Mouse (Mus musculus) layer of hippocampus, adult 2 months (tissue): ENCODE measurements at regions not wholly inside any gene's neighbourhood (a gene's known extent, or its start where the extent isn't known, plus 50 kb on each side); places are given as distances from the start of the nearest gene placed in this dataset.

Source experiments
- DNase-seq, 2 experiments: peaks; one replicate each; pipeline ENCODE4 v3.0.0; 2022; ENCODE audit warnings: low spot score in 2 of 2
- H3K27ac ChIP-seq: fragments of 200-600 bp; 2 replicates; pipeline ENCODE4 v1.8.1; 2022
- H3K4me3 ChIP-seq: fragments of 200-600 bp; 2 replicates; pipeline ENCODE4 v1.8.1; 2022; ENCODE audit warnings: mild to moderate bottlenecking
- CTCF ChIP-seq: fragments of 200-600 bp; conservative IDR thresholded peaks from 2 replicates; pipeline ENCODE4 v1.8.1; 2022; ENCODE audit warnings: antibody characterized with exemption, mild to moderate bottlenecking, moderate library complexity

- no peak for TF ChIP-seq CTCF
- DNase-seq, result no peak
Observed at GRCm38 (mm10) chr3:140951024-140951423, 261.1 kb downstream of the Pdha2 start.

DNA sequence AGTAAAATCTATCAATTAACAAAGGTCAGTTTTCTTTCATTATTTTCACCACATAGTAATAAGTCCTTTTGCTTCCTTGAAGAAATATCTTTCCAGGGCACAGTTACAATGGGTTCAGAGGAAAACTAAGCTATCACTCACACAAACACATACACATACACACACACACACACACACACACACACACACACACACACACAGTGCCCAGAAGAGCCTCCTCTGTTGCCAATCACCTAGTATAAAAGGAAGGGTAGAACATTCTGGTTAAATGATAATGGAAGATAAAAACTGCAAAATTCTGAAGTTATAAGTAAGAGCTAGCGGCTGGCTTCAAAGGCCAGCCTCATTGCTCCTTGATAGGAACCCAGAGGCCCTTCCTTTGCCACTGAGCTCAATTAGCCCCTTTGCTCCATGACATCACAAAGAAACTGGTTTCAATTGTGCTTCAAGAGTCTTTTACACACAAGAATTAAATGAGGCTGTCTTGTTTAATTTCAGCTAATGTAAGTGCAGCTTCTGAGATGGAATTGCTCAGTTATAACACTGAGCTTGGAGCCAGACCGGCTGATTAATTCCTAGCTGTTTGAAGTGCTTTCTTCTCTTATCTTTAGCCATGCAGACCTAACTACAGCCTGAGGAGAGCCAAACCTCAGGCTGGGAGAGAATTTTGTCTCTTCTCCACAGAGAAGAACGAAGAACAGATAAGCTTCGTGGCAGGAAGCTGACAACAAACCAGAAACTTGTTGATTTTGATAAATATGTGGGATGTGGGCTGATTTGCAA lies 262.1 kb downstream of the Pdha2 start:
- Histone ChIP-seq H3K27ac (no peak overlapping the region), H3K4me3 (no peak overlapping the region)
- no peak for TF ChIP-seq CTCF
- no peak for DNase-seq

More at GRCm38 (mm10) chr3:140951024-140951423, 261.1 kb downstream of the Pdha2 start:
- H3K4me3 ChIP-seq, result no peak overlapping the region
- H3K27ac ChIP-seq, result no peak overlapping the region

GRCm38 (mm10) chr3:140942450-140942849 lies 269.7 kb downstream of the Pdha2 start:
- DNase-seq, result no peak
- no peak overlapping the region for H3K27ac ChIP-seq
- no peak overlapping the region for H3K4me3 ChIP-seq
- TF ChIP-seq CTCF, result no peak

DNA sequence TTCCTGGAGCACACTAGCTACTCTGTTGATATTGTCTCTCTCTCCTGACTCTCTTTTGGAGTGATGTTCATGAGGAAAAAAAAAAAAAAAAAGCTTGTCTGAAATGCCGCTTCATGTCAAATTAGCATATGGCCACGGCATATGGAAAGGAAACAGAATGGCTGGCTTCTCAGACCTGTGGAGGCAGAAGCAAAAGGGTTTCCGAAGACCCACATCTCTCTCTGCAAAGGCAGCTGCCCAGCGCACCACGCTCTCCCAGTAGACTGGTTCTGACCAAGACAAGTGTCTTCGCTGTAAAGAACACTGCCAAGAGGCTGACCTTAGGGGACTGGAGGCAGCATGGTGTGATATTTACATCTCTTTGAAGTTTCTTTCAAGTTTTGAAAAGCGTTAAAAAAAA lies 270.3 kb downstream of the Pdha2 start:
- no peak overlapping the region for H3K27ac ChIP-seq
- no peak for DNase-seq

DNA sequence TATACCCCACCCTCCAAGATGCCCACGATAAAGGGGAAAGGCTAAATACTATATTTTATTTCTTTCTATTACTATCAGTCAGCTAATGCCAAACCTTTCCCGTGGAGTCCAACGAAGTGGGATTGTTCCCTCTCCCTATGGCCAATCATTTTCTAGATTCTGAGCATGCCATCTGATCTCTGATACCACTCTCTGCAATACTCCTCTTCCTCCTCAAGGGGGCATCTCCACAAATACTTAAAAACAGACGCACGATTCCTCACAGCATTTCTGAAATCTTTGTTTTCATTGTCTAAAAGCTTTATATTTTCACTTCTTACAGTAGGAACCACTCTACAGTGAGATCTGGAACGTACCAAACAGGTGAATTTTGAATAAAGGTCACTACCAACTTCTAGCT lies 270.8 kb downstream of the Pdha2 start:
- DNase-seq, result no peak
- H3K4me3 ChIP-seq, result no peak overlapping the region
- TF ChIP-seq CTCF, result peak; percentile 47
- H3K27ac ChIP-seq, result no peak overlapping the region

More for the DNA sequence above, 270.3 kb downstream of the Pdha2 start:
- TF ChIP-seq CTCF, result no peak
- H3K4me3 ChIP-seq, result no peak overlapping the region

DNA sequence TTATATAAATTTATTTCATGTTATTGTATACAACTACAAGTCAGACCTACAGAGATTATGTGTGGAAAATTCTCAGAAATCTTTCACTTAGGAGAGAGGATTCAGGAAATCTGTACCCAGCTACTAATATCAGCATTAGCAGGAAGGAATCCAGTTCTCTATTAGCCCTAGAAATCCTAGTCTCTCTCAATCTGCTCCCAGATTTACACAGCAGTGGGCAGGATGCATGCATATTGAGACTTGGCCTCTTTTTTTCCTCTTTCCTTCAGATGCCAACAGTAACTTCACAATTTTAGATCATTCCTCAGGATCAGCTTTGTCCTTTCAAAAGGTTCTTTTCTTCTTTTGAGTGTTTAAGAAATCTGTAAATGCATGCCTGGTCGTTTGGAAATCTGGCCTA lies 279.0 kb downstream of the Pdha2 start:
- H3K4me3 ChIP-seq, result no peak overlapping the region
- no peak overlapping the region for H3K27ac ChIP-seq
- TF ChIP-seq CTCF, result no peak
- DNase-seq, result no peak

GRCm38 (mm10) chr3:140926689-140927088 lies 285.5 kb downstream of the Pdha2 start:
- no peak overlapping the region for H3K4me3 ChIP-seq
- no peak for TF ChIP-seq CTCF
- no peak for DNase-seq
- no peak overlapping the region for H3K27ac ChIP-seq

- TF ChIP-seq CTCF, result no peak
- no peak overlapping the region for H3K27ac ChIP-seq
- no peak overlapping the region for H3K4me3 ChIP-seq
- DNase-seq, result no peak
Observed at GRCm38 (mm10) chr3:140876201-140876895, 335.8 kb downstream of the Pdha2 start.

DNA sequence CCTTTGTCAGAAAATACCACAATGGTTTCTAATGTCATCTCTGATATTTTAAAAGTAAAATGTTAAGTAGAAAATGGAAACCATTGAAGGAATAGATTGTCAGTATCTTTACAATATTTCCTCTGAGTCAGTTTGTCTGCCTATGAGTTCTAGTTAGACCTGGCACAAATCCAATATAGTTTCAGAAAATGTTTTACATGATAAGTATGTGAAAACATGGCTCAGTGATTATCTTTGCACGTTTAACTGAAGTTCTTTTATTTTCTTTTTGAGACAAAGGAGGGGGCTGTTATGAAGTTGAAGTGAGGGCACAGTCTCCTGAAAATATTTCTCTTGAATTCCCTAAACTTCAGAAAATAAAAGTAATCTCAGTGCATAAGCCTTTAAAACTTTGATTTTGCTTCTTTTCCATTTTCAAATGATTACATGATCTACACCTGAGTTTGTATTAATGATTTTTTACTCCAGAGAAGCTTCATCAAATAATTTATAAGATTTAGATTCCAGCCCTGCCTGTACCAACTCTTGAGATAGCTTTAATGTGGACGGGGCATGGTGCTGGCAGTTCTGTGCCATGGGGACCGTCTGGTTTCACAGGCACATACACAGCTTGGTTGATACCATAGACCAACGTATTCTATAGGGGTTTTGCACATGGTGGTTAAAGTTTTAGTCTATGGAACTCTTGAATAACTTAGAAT lies 336.5 kb downstream of the Pdha2 start:
- no peak overlapping the region for H3K27ac ChIP-seq
- TF ChIP-seq CTCF, result no peak

DNA sequence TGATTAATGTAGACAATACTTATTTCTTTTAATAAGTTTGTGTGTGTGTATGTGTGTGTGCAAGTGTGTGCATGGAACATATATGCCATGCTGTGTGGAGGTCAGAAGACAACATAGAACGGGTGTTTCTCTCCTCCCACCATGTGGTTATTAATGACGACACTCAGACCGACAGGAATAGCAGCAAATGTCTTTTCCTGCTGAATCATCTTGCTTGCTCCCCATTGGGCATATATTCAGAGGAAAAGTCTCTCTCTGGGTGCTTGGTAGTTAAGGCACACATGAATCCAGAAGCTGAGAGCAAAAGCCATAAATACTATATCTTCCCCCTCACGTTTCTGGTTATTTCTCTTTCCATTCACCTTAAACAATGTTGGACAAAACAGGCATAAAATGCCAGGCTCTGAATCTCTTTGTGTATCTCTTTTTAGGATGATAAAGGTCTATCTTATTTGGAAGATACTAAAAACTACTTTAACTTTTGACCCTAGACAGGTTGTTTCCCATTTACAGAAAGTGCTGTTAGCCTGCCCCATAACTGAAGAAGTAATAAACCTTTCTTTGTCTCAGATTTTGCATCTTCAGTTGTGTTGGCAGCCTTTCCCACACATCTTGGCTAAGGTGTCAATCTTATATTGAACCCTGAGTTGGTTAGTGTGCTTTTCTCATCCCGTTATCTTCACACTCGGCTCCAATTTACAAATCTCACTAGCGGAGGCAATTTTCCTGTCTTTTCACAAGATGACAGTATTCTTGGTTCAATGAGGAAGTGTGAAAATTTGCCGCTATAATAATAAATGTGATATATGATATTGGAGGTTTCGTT lies 337.9 kb downstream of the Pdha2 start:
- H3K4me3 ChIP-seq, result no peak overlapping the region
- no peak overlapping the region for H3K27ac ChIP-seq
- no peak for DNase-seq
- TF ChIP-seq CTCF, result no peak

More for the DNA sequence above, 336.5 kb downstream of the Pdha2 start:
- DNase-seq, result no peak
- H3K4me3 ChIP-seq, result no peak overlapping the region

DNA sequence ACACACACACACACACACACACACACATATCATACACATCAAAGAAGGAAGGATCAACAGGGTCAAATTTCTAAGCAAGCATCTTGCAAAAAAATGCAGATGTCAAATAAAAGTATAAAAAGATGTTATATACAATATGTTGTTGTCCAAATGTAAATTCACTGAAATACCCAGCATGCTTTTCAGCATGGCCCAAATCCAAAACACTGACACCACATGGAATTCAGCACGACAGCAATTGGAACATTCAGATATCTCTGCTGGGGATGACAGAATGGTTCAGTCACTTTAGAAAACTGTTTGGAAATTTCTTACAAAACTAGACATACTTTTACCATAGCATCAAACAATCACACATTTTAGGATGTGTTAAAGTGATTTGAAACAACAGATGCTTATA lies 339.6 kb downstream of the Pdha2 start:
- H3K4me3 ChIP-seq, result no peak overlapping the region
- no peak for DNase-seq
- H3K27ac ChIP-seq, result no peak overlapping the region
- TF ChIP-seq CTCF, result no peak

- no peak overlapping the region for H3K4me3 ChIP-seq
- no peak for TF ChIP-seq CTCF
- no peak for DNase-seq
- H3K27ac ChIP-seq, result no peak overlapping the region
Observed at GRCm38 (mm10) chr3:140871261-140871660, 340.9 kb downstream of the Pdha2 start.

GRCm38 (mm10) chr3:140840197-140840596 lies 372.0 kb downstream of the Pdha2 start:
- no peak for DNase-seq
- no peak overlapping the region for H3K4me3 ChIP-seq
- no peak overlapping the region for H3K27ac ChIP-seq
- TF ChIP-seq CTCF, result no peak
